Mouse (Mus musculus): ENCODE measurements around the gene Kpna3. TPM values are rescaled to one million over a fixed set of nuclear protein-coding genes. Genes with fewer than 3 reads are reported as not detected.
A peak's percentile ranks its signal among the peaks of the same experiment; 100 is the strongest.
"Not testable (repeated sequence)": the region's sequence is repeated elsewhere in the genome, so short reads cannot be mapped to it uniquely, and the experiment has no call there.

Kpna3 gene
- 80.7 and 87.1 TPM in 2 replicates for polyA plus RNA-seq (2016; fragmentation: Nextera tagmentation; extraction: Ambion mirVana)

DNA sequence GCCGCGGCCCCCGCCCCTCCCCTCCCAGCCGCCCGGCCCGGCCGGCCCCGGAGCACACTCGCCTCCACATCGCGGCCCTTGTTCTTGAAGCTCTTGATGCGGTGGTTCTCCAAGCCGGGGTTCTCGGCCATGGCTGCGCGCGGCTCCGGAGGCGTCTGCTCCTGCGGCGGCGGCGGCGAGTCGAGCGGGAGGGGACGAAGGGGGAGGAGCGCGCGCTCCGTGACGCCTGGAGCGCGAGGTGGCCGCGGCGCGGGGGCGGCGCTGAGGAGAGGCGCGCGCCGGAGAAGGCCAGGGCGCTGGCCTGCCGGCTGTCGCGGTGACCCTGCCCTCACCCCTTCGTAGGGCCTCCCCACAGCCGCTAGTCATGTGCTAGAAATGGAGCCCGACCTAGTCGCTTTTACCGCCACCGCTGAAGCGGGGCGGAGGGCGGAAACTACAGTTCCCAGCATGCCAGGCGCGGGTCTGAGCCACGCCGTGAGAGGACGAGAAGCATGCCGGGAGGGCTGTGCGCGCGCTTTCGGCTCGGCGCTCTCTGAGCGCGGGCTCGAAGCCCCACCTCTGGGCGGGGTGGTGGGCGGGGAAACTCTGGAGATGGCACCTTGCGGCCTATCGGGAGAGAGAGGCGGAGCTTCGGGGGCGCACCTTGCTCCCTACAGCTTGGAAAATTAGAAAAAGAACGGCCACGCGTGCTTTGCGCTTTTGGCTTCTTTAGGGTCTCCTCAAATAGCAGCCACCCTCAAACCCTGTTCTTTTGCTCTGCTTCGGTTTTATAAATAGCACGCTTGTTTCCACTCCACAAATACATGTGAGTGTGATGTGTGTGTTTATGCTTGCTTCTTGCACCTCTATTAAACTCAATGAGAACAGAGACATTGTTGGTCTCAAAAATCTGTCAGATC, at the start of gene Kpna3:
TSS of gene Kpna3 (minus strand) at position 214 of the 899 bp plus-strand sequence.
- peak within 1 kb of the TSS; percentile 57 for H3K4me2 ChIP-seq (replicated peaks)
- H3K4me3 ChIP-seq, result peak within 1 kb of the TSS; percentile 93
- peak; percentile 99 for ATAC-seq (ENCODE audit: low FRiP score)
- H3K27me3 ChIP-seq, result no peaks in the 10 kb centered on the region
- H3K27ac ChIP-seq, result peak within 1 kb of the TSS; percentile 100
- no peaks in the 10 kb centered on the region for H3K36me3 ChIP-seq
- H3K4me1 ChIP-seq, result peaks cover 17% of the 10 kb centered on the region
- H3K9ac ChIP-seq, result peak within 1 kb of the TSS; percentile 94
- WGBS, result under 1% methylated on average over 66 of the region's 85 CpGs
- no peaks in the 10 kb centered on the region for H3K9me3 ChIP-seq (replicated peaks)

DNA sequence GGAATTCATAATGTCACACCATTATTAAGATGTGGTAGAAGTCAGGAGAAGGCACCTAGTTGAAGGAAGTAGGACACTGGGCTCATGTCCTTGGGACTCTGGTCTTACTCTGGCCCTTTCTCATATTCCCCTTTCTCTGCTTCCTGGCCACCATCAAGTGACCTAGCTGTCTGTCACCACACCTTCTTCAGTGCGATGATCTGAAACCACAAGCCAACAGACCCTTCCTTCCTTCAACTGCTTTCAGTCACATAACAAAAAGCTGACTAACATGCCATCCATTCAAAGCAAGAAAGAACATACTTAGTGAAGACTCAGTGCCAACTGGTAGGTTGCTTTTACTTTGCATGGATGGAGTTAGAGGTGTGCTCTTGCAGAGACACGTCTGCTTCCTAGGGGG, 20.7 kb upstream of the Kpna3 start:
- H3K27ac ChIP-seq, result no peak overlapping the region
- 74% methylated on average over 2 of the region's 2 CpGs for WGBS
- no peak overlapping the region for H3K4me3 ChIP-seq
- ATAC-seq (ENCODE audit: low FRiP score), result no peak
- H3K9me3 ChIP-seq (replicated peaks), result no peaks in the 10 kb centered on the region
- H3K27me3 ChIP-seq, result no peaks in the 10 kb centered on the region
- H3K9ac ChIP-seq, result no peak overlapping the region
- H3K36me3 ChIP-seq, result no peaks in the 10 kb centered on the region
- H3K4me2 ChIP-seq (replicated peaks), result no peak overlapping the region
- H3K4me1 ChIP-seq, result no peaks in the 10 kb centered on the region

DNA sequence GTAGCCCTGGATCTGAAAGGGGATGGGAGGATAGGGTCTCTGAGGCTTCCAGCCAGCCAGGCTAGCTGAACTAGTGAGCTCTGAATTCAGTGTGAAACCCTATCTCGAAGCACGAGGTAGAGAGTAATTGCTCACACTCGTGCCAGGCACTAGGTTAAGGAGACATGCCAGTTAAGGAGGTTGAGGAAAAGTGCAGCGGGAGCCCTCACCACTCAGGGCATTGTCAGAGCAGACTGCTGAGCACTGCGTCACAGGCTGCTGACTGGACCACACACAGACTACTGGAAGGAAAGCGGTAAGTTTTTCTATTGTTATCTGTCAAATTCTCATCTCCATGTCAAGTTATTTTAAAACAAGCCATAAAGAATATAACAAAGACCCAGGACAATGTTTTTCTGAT, 17.8 kb upstream of the Kpna3 start:
- Histone ChIP-seq H3K27ac (no peak overlapping the region), H3K36me3 (no peaks in the 10 kb centered on the region), H3K4me1 (no peaks in the 10 kb centered on the region), H3K27me3 (no peaks in the 10 kb centered on the region), H3K4me3 (no peak overlapping the region), H3K4me2 (replicated peaks) (no peak overlapping the region), H3K9ac (no peak overlapping the region), H3K9me3 (replicated peaks) (no peaks in the 10 kb centered on the region)
- 52% methylated on average over 6 of the region's 6 CpGs for WGBS
- ATAC-seq (ENCODE audit: low FRiP score), result no peak

DNA sequence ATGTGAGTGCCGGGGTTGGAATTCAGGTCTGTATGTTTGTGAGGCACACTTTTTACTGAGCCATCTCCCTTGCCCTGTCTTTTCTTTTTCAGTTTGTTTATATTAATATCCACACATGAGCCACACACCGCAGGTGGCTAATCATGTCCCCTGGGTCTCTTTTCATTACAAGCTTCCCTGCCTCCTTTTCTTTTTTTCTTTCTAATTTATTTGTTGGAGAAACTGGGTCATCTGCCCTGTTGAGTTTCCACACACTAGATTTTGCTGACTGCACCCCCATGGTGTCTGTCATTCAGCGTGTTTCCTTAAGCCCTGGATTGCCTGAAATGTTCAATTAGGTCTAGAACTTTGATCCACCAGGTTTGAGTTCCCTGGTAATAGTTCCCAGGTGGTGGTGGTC, 15.9 kb upstream of the Kpna3 start:
- H3K9me3 ChIP-seq (replicated peaks), result no peaks in the 10 kb centered on the region
- H3K27me3 ChIP-seq, result no peaks in the 10 kb centered on the region
- no peak overlapping the region for H3K9ac ChIP-seq
- no peaks in the 10 kb centered on the region for H3K4me1 ChIP-seq
- H3K36me3 ChIP-seq, result no peaks in the 10 kb centered on the region
- no peak overlapping the region for H3K27ac ChIP-seq
- ATAC-seq (ENCODE audit: low FRiP score), result no peak
- WGBS, result 69% methylated on average over 3 of the region's 3 CpGs
- H3K4me2 ChIP-seq (replicated peaks), result no peak overlapping the region
- H3K4me3 ChIP-seq, result no peak overlapping the region

DNA sequence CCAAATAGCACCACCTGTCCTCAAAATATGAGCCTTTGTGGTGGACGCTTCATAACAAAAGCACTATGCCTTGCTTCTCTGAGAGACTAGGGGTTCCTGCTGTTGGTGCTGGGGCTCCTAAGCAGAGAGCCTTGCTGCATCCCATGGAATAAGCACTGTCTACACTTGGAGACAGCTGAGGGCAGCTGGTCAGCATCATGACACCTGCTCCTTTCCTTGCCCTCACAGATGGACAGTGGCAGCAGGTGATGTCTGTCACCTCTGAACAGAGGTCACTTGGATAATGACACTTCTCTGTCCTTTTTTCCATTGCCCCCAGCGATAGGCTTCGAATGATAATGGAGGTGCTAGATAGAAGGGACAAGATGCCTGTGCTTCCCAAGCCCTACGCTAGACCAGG, 13.4 kb upstream of the Kpna3 start:
- Histone ChIP-seq H3K27me3 (no peaks in the 10 kb centered on the region), H3K9ac (no peak overlapping the region), H3K4me2 (replicated peaks) (no peak overlapping the region), H3K27ac (no peak overlapping the region), H3K4me1 (no peaks in the 10 kb centered on the region), H3K36me3 (no peaks in the 10 kb centered on the region), H3K4me3 (no peak overlapping the region), H3K9me3 (replicated peaks) (no peaks in the 10 kb centered on the region)
- no peak for ATAC-seq (ENCODE audit: low FRiP score)
- WGBS, result 84% methylated on average over 4 of the region's 4 CpGs

DNA sequence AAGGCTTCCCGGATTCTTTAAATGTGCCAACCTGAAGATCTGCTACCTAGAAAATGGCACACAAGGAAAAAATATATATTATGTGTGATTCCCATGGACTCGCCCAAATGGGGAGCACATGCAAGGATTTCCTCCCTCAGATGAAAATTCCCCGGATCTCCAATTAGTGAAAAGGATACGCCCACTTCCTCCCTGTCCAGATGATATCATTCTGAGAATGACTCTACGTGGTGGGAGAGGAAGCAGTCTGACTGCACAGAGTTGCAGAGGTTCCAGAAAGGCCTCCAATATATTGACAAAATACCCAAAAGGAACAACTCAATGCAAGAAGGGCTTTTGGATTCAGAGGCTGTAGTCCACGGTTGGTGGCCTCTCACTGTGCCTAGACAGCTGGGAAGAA, 12.8 kb upstream of the Kpna3 start:
- no peak overlapping the region for H3K27ac ChIP-seq
- no peak for ATAC-seq (ENCODE audit: low FRiP score)
- H3K4me2 ChIP-seq (replicated peaks), result no peak overlapping the region
- H3K27me3 ChIP-seq, result no peaks in the 10 kb centered on the region
- H3K4me3 ChIP-seq, result no peak overlapping the region
- H3K9ac ChIP-seq, result no peak overlapping the region
- WGBS, result 74% methylated on average over 6 of the region's 6 CpGs
- H3K9me3 ChIP-seq (replicated peaks), result no peaks in the 10 kb centered on the region
- H3K4me1 ChIP-seq, result no peaks in the 10 kb centered on the region
- H3K36me3 ChIP-seq, result no peaks in the 10 kb centered on the region

DNA sequence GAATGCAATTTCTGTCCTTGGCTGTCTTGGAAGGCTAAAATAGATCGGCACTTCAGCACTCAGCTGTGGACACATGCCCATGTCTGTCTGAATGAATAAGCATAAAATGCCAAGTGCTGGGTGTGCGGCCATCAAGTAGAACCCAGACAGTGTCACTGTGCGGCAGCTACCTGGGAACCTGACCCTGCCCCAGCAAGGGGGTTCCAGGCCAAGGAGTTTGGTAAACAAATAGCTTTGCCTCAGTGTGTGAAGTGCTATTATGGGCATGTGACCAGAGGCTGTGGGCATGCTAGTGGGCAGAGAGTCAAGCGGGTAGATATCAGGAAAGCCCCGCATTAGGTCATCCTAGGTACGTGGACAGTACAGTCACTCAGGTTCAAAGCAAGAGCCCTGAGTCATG, 8.1 kb upstream of the Kpna3 start:
- no peaks in the 10 kb centered on the region for H3K4me1 ChIP-seq
- no peaks in the 10 kb centered on the region for H3K9me3 ChIP-seq (replicated peaks)
- no peaks in the 10 kb centered on the region for H3K36me3 ChIP-seq
- no peak overlapping the region for H3K4me2 ChIP-seq (replicated peaks)
- no peaks in the 10 kb centered on the region for H3K27me3 ChIP-seq
- no peak overlapping the region for H3K9ac ChIP-seq
- no peak overlapping the region for H3K4me3 ChIP-seq
- no peak overlapping the region for H3K27ac ChIP-seq
- ATAC-seq (ENCODE audit: low FRiP score), result no peak
- 89% methylated on average over 6 of the region's 6 CpGs for WGBS

DNA sequence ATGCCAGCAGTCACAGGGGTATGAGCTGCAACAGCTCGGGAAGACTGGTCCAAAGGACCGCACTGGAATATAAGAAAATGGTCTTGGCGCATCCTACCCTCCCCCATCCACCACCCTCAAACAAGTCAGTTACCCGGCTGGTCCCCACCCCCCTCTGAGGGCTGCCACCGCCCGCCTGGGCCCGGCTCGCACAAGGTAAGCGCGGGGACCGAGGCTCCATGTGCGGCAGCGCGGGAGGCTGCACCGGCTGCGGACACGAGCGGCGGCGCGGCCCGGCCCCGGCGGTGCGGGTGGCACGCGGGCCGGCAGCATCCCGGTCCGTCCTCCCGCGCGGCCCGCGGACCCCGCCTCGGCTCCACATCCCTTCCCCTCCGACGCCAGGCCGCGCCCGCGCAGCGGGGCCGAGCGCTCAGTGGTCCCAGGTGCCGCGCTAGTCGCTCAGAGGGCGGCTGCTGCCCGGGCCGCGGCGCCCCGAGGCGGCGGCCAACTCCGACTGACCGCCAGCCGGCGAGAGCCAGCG, 473 bp downstream of the Kpna3 start:
- Histone ChIP-seq H3K36me3 (no peaks in the 10 kb centered on the region), H3K9me3 (replicated peaks) (no peaks in the 10 kb centered on the region), H3K27me3 (no peaks in the 10 kb centered on the region), H3K4me3 (peak overlapping the region; percentile 93), H3K9ac (peak overlapping the region; percentile 94), H3K27ac (peak overlapping the region; percentile 100), H3K4me2 (replicated peaks) (peak overlapping the region; percentile 57), H3K4me1 (peaks cover 17% of the 10 kb centered on the region)
- peak; percentile 80 for ATAC-seq (ENCODE audit: low FRiP score)
- 0% methylated on average over 51 of the region's 62 CpGs for WGBS

DNA sequence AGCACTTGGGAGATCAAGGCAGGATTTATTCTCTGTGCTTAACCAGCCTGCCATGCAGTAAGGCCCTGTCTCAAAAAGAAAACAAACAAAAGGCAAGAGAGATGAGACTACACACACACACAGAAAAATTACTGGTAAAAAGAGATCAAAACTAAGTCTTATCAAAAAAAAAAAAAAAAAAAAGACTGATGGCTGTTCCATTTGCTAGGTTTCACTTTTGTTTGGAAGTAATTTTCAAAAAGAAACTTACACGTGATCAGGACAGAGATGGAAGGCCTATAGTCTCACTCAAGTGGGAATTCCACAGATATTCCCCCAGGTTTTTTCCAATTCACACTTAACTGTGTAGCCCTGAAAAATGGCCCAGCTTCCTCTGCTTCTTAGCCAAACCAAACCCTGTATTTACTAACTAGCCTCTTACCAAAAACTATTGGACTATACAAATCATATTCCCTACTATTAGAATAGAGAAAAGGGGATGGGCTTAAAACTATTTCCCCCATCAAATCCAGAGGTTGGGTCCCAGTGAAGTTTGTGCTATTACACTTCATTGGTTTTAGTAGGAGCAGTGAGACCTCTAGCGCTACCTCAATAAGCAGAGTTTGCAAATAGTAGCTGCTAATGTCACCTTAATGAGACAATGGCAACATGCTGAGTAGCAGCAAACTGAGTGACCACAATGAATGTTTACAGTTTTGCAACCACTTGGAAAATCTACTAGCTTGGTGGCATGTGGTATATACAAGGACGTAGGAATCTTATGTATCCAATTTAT, 1.3 kb downstream of the Kpna3 start:
- no peaks in the 10 kb centered on the region for H3K27me3 ChIP-seq
- H3K36me3 ChIP-seq, result no peaks in the 10 kb centered on the region
- peak overlapping the region; percentile 100; the same call in 1 of the 2 replicates for H3K27ac ChIP-seq
- H3K9me3 ChIP-seq (replicated peaks), result no peaks in the 10 kb centered on the region
- peaks cover 19% of the 10 kb centered on the region for H3K4me1 ChIP-seq
- H3K4me2 ChIP-seq (replicated peaks), result peak overlapping the region; percentile 57
- H3K4me3 ChIP-seq, result peak overlapping the region; percentile 93
- ATAC-seq (ENCODE audit: low FRiP score), result no peak
- 18% methylated on average over 3 of the region's 3 CpGs for WGBS
- peak overlapping the region; percentile 94 for H3K9ac ChIP-seq

DNA sequence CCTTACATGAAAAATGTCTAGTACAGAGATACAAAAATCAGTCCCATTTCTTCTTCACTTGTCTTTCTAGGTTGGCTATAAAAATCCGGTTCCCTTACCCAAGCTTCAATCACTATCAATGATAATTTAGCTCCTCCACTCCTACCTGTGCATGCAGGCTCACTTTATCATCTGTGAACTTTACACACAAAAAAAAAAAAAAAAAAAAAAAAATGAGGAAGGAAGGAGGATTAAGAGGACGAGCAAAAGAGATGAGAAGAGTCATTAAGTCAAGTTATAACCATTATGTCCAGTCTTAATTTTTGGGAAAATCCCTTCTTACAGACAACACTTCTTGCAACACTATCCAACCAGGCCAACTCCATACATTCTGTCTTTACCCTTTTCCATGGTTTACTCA, 2.8 kb downstream of the Kpna3 start:
- H3K4me1 ChIP-seq, result peaks cover 26% of the 10 kb centered on the region
- no peak overlapping the region for H3K4me3 ChIP-seq
- 93% methylated on average over 2 of the region's 2 CpGs for WGBS
- H3K27ac ChIP-seq, result no peak overlapping the region
- no peak for ATAC-seq (ENCODE audit: low FRiP score)
- H3K9me3 ChIP-seq (replicated peaks), result no peaks in the 10 kb centered on the region
- H3K36me3 ChIP-seq, result no peaks in the 10 kb centered on the region
- no peaks in the 10 kb centered on the region for H3K27me3 ChIP-seq
- H3K4me2 ChIP-seq (replicated peaks), result no peak overlapping the region
- H3K9ac ChIP-seq, result no peak overlapping the region

DNA sequence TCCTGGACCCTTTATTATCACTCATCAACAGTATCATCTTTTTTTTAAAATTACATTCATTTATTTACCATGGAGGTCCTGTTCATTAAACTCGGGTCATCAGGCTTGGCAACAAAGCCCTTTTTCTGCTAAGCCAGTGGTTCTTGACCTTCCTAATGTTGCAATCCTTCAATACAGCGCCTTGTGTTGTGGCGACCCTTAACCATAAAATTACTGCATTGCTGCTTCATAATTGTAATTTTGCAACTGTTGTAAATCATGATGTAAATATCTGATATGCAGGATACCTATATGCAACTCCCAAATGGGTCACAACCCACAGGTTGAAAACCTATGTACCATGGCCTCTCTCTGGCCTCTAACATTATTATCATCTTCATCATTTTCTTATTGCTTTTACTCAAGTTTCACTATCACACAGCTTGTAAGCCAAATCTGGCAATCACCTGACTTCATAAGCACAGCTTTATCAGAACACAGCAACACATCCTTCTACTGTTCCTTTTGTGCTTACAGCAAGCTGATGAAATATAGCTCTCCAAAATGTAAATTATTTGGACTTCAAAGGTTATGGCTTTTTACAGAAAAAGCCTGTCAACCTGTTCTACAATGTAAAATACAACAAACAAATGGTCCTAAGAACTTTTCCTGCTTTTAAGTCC, 11.4 kb downstream of the Kpna3 start:
- WGBS, result 79% methylated on average over 3 of the region's 3 CpGs
- Histone ChIP-seq H3K4me2 (replicated peaks) (no peak overlapping the region), H3K4me3 (no peak overlapping the region), H3K27ac (no peak overlapping the region), H3K27me3 (no peaks in the 10 kb centered on the region), H3K36me3 (no peaks in the 10 kb centered on the region), H3K4me1 (peaks cover 6% of the 10 kb centered on the region), H3K9me3 (replicated peaks) (no peaks in the 10 kb centered on the region), H3K9ac (no peak overlapping the region)
- no peak for ATAC-seq (ENCODE audit: low FRiP score)

DNA sequence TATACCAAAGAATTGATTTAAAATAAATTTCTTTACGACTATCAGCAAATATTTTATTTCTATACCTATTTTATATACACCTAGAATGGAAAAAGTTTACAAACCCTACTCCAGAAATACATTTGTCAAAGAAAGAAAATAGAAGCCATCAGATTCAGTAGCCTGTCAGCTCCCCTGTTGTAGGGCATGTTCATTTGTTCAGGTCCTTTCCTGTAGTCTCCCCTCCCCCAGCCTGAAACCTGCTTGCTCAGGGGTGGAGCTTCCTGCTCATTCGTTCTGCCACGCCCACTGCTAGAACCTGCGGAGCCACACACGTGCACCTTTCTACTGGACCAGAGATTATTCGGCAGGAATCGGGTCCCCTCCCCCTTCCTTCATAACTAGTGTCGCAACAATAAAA, 12.6 kb downstream of the Kpna3 start:
- ATAC-seq (ENCODE audit: low FRiP score); H3K27ac ChIP-seq; H3K36me3 ChIP-seq; H3K4me3 ChIP-seq; H3K27me3 ChIP-seq; H3K9me3 ChIP-seq (replicated peaks); H3K4me2 ChIP-seq (replicated peaks); H3K4me1 ChIP-seq; H3K9ac ChIP-seq: not testable (repeated sequence)
- WGBS, result 32% methylated on average over 5 of the region's 8 CpGs

Data from hindbrain, embryonic 12.5 days (tissue).